Mouse (Mus musculus) heart, embryonic 15.5 days (tissue): ENCODE measurements around the gene Hip1. TPM values are rescaled to one million over a fixed set of nuclear protein-coding genes. Genes with fewer than 3 reads are reported as not detected.

Source experiments
- ATAC-seq: fragments of 200-750 bp; cut with Nextera tagmentation; replicated peaks from 2 replicates; pipeline ENCODE4 v1.8.0; 2017; ENCODE audit warnings: low read depth, moderate TSS enrichment; ENCODE audit not compliant: insufficient number of reproducible peaks, insufficient read depth, low FRiP score
- H3K27ac ChIP-seq: fragments of 300-500 bp; sonication (generic); 2 replicates; pipeline ENCODE4 v1.5.1; 2015; ENCODE audit warnings: mild to moderate bottlenecking, inconsistent platforms
- H3K27me3 ChIP-seq: fragments of 300-500 bp; sonication (generic); 2 replicates; pipeline ENCODE4 v1.6.1; 2015; ENCODE audit warnings: inconsistent platforms
- H3K36me3 ChIP-seq: fragments of 300-500 bp; sonication (generic); 2 replicates; pipeline ENCODE4 v1.6.1; 2015; ENCODE audit warnings: mild to moderate bottlenecking, inconsistent platforms
- H3K4me1 ChIP-seq: fragments of 300-500 bp; sonication (generic); replicated peaks from 2 replicates; pipeline ENCODE4 v1.6.1; 2015; ENCODE audit warnings: inconsistent platforms
- H3K4me2 ChIP-seq: fragments of 300-500 bp; sonication (generic); 2 replicates; pipeline ENCODE4 v1.6.1; 2015; ENCODE audit warnings: inconsistent platforms, mild to moderate bottlenecking, moderate library complexity
- H3K4me3 ChIP-seq: fragments of 300-500 bp; sonication (generic); 2 replicates; pipeline ENCODE4 v1.5.1; 2015; ENCODE audit warnings: mild to moderate bottlenecking, inconsistent platforms
- H3K9ac ChIP-seq: fragments of 300-500 bp; sonication (generic); 2 replicates; pipeline ENCODE4 v1.6.1; 2015; ENCODE audit warnings: mild to moderate bottlenecking, inconsistent platforms
- H3K9me3 ChIP-seq: fragments of 300-500 bp; sonication (generic); replicated peaks from 2 replicates; pipeline ENCODE4 v1.6.1; 2016; ENCODE audit warnings: inconsistent platforms
- WGBS: fragments of 180-500 bp; shearing (Covaris S2); methylation state at CpG from one replicate; pipeline ENCODE4 v1.1.7; 2015; ENCODE audit warnings: mixed read lengths; 5-methylcytosine and 5-hydroxymethylcytosine counted together
- microRNA-seq: library from miRNA; unstranded; fragments of <30 nt; microRNA quantifications from one replicate; pipeline ENCODE4, GENCODE M21; 2016
- polyA plus RNA-seq: library from polyadenylated mRNA; unstranded; fragments of >200 nt; fragmentation: Nextera tagmentation; extraction: Ambion mirVana; gene quantifications from 2 replicates; pipeline ENCODE4 v1.2.1, GENCODE M21; 2015

Hip1 gene
- polyA plus RNA-seq, 1 experiment from 2014 or later, result 20.6 TPM

DNA sequence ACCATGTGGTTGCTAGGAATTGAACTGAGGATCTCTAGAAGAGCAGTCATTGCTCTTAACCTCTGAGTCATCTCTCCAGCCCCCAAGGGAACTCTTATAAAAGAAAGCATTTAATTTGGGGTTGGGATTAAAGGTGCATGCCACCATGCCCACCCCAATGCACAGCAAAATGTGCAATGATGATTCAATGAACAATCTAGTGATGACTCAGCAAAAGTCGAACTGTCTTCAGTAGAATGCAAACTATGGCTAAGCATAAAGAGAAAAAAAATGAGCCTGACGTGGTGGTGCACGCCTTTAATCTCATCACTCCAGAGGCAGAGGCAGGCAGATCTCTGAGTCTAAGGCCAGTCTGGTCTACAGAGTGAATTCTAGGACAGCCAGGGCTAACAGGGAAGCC, 182.3 kb downstream of the Hip1 start:
- Histone ChIP-seq H3K4me1 (no peaks in the 10 kb centered on the region; the same call in 1 of the 2 replicates), H3K4me2 (no peak overlapping the region), H3K36me3 (no peaks in the 10 kb centered on the region), H3K27me3 (0 out of 2 replicates have a peak, but pooled peaks cover 8% of the 10 kb centered on the region), H3K9ac (no peak overlapping the region), H3K27ac (no peak overlapping the region), H3K9me3 (peaks cover 1% of the 10 kb centered on the region; the same call in 1 of the 2 replicates), H3K4me3 (no peak overlapping the region)
- no peak for ATAC-seq
- WGBS, result 79% methylated on average over 3 of the region's 3 CpGs

DNA sequence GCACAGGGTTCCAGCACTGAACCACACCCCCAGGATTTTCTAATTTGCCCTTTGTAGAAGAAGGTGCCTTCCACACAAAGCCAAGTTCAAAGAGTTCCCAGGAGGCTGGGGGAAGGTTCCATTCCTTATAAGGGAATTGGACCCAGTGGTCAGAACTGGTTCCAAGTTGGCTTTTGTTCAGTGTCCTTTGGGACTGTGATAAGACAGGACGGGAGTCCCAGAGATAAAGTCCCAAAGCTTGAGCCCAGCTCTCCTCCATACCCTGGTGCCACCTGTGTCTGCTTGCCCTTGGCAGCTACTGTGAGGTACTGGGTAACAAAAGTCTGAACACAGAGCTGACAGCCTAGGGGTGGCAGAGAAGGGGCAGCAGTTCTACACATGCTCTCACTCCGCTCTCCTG, 185.1 kb downstream of the Hip1 start:
- no peak overlapping the region for H3K4me2 ChIP-seq
- WGBS, result 57% methylated on average over 2 of the region's 2 CpGs
- H3K4me1 ChIP-seq, result no peaks in the 10 kb centered on the region; the same call in 1 of the 2 replicates
- no peaks in the 10 kb centered on the region for H3K36me3 ChIP-seq
- no peak overlapping the region for H3K27ac ChIP-seq
- ATAC-seq, result no peak
- H3K27me3 ChIP-seq, result no peaks in the 10 kb centered on the region
- no peak overlapping the region for H3K9ac ChIP-seq
- H3K4me3 ChIP-seq, result no peak overlapping the region
- H3K9me3 ChIP-seq, result peaks cover 3% of the 10 kb centered on the region; the same call in 1 of the 2 replicates

DNA sequence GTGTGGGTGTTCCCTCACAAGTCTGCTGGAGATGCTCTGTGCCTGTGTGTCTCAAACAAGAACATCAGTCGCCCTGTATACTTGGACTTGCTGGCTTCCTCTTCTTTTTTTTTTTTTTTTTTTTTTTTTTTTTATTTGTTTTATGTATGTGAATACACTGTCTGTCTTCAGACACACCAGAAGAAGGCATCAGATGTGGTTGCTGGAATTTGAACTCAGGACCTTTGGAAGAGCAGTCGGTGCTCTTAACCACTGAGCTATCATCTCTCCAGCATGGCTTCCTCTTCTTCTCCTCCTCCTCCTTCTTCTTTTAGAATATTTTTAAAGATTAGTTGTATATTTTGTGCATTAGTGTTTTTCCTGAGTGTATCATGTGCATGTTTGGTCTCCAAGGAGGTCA, 187.4 kb downstream of the Hip1 start:
- Histone ChIP-seq H3K9ac (no peak overlapping the region), H3K4me3 (no peak overlapping the region), H3K4me1 (no peaks in the 10 kb centered on the region; the same call in 1 of the 2 replicates), H3K9me3 (peaks cover 3% of the 10 kb centered on the region; the same call in 1 of the 2 replicates), H3K27ac (no peak overlapping the region), H3K36me3 (no peaks in the 10 kb centered on the region), H3K27me3 (peaks cover 18% of the 10 kb centered on the region), H3K4me2 (no peak overlapping the region)
- no peak for ATAC-seq
- WGBS, result 78% methylated on average over 2 of the region's 2 CpGs

Small RNA genes within 50 kb of the gene (microRNA-seq; reads per million reads assigned to microRNA genes)
- not detected for gene Mir7033

Other genes starting within 250 kb of the Hip1 start
- 0.15 TPM in 1 of 2 replicates, not detected in the other for gene Fkbp6, start 195.1 kb downstream of the Hip1 start, polyA plus RNA-seq
- gene Trim50, start 191.8 kb downstream of the Hip1 start, polyA plus RNA-seq, result not detected in 2 replicates
- 19.6 and 23.7 TPM in 2 replicates for gene Nsun5, start 175.2 kb downstream of the Hip1 start, polyA plus RNA-seq
- 7.0 and 9.5 TPM in 2 replicates for gene Pom121, start 150.6 kb downstream of the Hip1 start, polyA plus RNA-seq
- not detected in 2 replicates for gene Ccl26, start 18.4 kb upstream of the Hip1 start, polyA plus RNA-seq
- gene Ccl24, start 27.9 kb upstream of the Hip1 start, polyA plus RNA-seq, result 2.0 and 3.0 TPM in 2 replicates
- gene Rhbdd2, start 87.5 kb upstream of the Hip1 start, polyA plus RNA-seq, result 27.8 and 32.7 TPM in 2 replicates
- 45.0 and 57.2 TPM in 2 replicates for gene Por, start 124.9 kb upstream of the Hip1 start, polyA plus RNA-seq
- 32.9 and 37.1 TPM in 2 replicates for gene Tmem120a, start 199.3 kb upstream of the Hip1 start, polyA plus RNA-seq
- 0.39 and 0.41 TPM in 2 replicates for gene Styxl1, start 233.3 kb upstream of the Hip1 start, polyA plus RNA-seq
- gene Mdh2, start 233.4 kb upstream of the Hip1 start, polyA plus RNA-seq, result 1,014 and 1,128 TPM in 2 replicates